Comparison of ENCODE assay signal across 9 mouse cellular contexts in the genomic region with DNA sequence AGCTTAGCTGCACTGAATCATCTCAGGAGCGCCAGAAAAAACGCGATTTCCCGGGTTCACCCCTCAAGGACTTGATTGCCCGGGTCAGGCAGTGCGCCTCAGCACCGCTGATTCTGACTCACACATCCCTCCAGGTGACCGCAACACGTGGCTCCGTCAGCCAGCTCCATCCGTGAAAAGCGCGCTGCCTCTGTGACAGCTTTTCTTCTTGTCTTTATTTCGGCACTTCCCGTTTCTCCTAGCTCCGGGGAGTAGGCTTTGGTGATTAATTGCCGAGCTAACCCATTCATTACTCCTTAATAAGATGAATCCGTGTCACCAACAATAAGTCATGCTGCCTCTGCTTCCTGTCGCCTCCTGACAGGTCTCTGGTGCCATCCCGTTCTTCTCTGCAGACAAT.
A peak's percentile ranks its signal among the peaks of the same experiment; 100 is the strongest.
DNase-seq lines count a peak whose midpoint lies in the region; ATAC-seq lines count a peak whose summit lies in the region.
"Had no signal": no experiment of that assay in that cellular context is flagged by ENCODE, and none has a peak within 500 bp of the region (broad histone marks: within the 10 kb centered on the region; RNA-seq: fewer than 3 reads in every experiment).

No protein-coding gene starts in this region.

- H3K4me1 ChIP-seq in lung, embryonic 16.5 days (replicated peaks; ENCODE audit: control insufficient read depth, insufficient read depth, low read length): peaks cover 3% of the 10 kb centered on the region; the same call in 1 of the 2 replicates
- peaks cover 11% of the 10 kb centered on the region for H3K4me1 ChIP-seq in hindbrain, embryonic 14.5 days (replicated peaks; ENCODE audit: control insufficient read depth, insufficient read depth, low read length)
- H3K4me1 ChIP-seq in midbrain, embryonic 14.5 days (ENCODE audit: control insufficient read depth, insufficient read depth, low read length): peaks cover 12% of the 10 kb centered on the region; the same call in 1 of the 2 replicates

- WGBS in lung, embryonic 16.5 days: 19% methylated on average over 20 of the region's 20 CpGs
- 10% methylated on average over 20 of the region's 20 CpGs for WGBS in hindbrain, embryonic 14.5 days
- 9% methylated on average over 20 of the region's 20 CpGs for WGBS in midbrain, embryonic 14.5 days

- no peak for DNase-seq in lung, postnatal 36 days
- peak; percentile 62 to 65 for DNase-seq in adrenal gland, postnatal 36 days
- DNase-seq in hindbrain, embryonic 14.5 days (ENCODE audit: low spot score): peak; percentile 64
- peak; percentile 79 for DNase-seq in midbrain, embryonic 14.5 days
- DNase-seq in frontal cortex, postnatal 25 days (ENCODE audit: low spot score in 2 of 2): no peak
- DNase-seq in heart, adult 18-20 months: no peak
- no peak for DNase-seq in gastrocnemius, postnatal 10 days

- H3K27me3 ChIP-seq in lung, embryonic 16.5 days (ENCODE audit: control insufficient read depth, insufficient read depth, low read depth, low read length): no peaks in the 10 kb centered on the region; the same call in 1 of the 2 replicates
- no peaks in the 10 kb centered on the region for H3K27me3 ChIP-seq in hindbrain, embryonic 14.5 days (ENCODE audit: control insufficient read depth, insufficient read depth, low read length)
- no peaks in the 10 kb centered on the region for H3K27me3 ChIP-seq in midbrain, embryonic 14.5 days (ENCODE audit: control insufficient read depth, insufficient read depth, low read length)

- H3K9ac ChIP-seq in lung, embryonic 16.5 days (ENCODE audit: low read length): no peak overlapping the region
- no peak overlapping the region for H3K9ac ChIP-seq in hindbrain, embryonic 14.5 days
- no peak overlapping the region for H3K9ac ChIP-seq in midbrain, embryonic 14.5 days (replicated peaks; ENCODE audit: low read length)

- H3K4me3 ChIP-seq in lung, embryonic 16.5 days (ENCODE audit: low read length): no peak overlapping the region
- H3K4me3 ChIP-seq in hindbrain, embryonic 14.5 days (replicated peaks; ENCODE audit: low read length): no peak overlapping the region
- H3K4me3 ChIP-seq in midbrain, embryonic 14.5 days (replicated peaks; ENCODE audit: low read depth, low read length): no peak overlapping the region
- H3K4me3 ChIP-seq: myocyte had no signal

- H3K27ac ChIP-seq in lung, embryonic 16.5 days (ENCODE audit: low read length): no peak overlapping the region
- no peak overlapping the region for H3K27ac ChIP-seq in hindbrain, embryonic 14.5 days
- H3K27ac ChIP-seq in midbrain, embryonic 14.5 days (replicated peaks; ENCODE audit: low read depth, low read length): 0 out of 2 replicates have a peak overlapping the region, but pooled peaks have one; percentile 17

- H3K4me2 ChIP-seq in lung, embryonic 16.5 days (ENCODE audit: low read depth, low read length): 0 out of 2 replicates have a peak overlapping the region, but pooled peaks have one; percentile 0
- peak overlapping the region; percentile 36 for H3K4me2 ChIP-seq in hindbrain, embryonic 14.5 days (replicated peaks)
- H3K4me2 ChIP-seq in midbrain, embryonic 14.5 days (ENCODE audit: low read length): peak overlapping the region; percentile 44

- H3K9me3 ChIP-seq in lung, embryonic 16.5 days (ENCODE audit: control insufficient read depth, low read length): no peaks in the 10 kb centered on the region
- no peaks in the 10 kb centered on the region for H3K9me3 ChIP-seq in hindbrain, embryonic 14.5 days (ENCODE audit: control insufficient read depth, low read length)
- H3K9me3 ChIP-seq in midbrain, embryonic 14.5 days (ENCODE audit: control insufficient read depth, low read length): no peaks in the 10 kb centered on the region

- no peaks in the 10 kb centered on the region for H3K36me3 ChIP-seq in lung, embryonic 16.5 days (ENCODE audit: control insufficient read depth, insufficient read depth, low read length)
- no peaks in the 10 kb centered on the region for H3K36me3 ChIP-seq in hindbrain, embryonic 14.5 days (replicated peaks; ENCODE audit: control insufficient read depth, insufficient read depth)
- H3K36me3 ChIP-seq in midbrain, embryonic 14.5 days (ENCODE audit: control insufficient read depth, insufficient read depth, low read length): no peaks in the 10 kb centered on the region

- 0 out of 2 replicates have a peak, but pooled peaks have one; percentile 23 for ATAC-seq in lung, embryonic 16.5 days (ENCODE audit: low read depth)
- ATAC-seq in hindbrain, embryonic 14.5 days (ENCODE audit: low FRiP score): no peak
- peak; percentile 40; the same call in 1 of the 2 replicates for ATAC-seq in midbrain, embryonic 14.5 days (ENCODE audit: low FRiP score, low TSS enrichment)

Comparison
In these comparisons a context has a peak if more than half of its experiments do, and no peak if none do; other contexts are left out.
1. DNase-seq: peak in adrenal gland, postnatal 36 days (2 of 2), hindbrain, embryonic 14.5 days (single experiment) and midbrain, embryonic 14.5 days (single experiment); none in lung, postnatal 36 days (single experiment), frontal cortex, postnatal 25 days (0 of 2), heart, adult 18-20 months (0 of 2) and gastrocnemius, postnatal 10 days (single experiment).
2. Peak in every context shown above with its lines, with median percentiles within 50 percentile points of each other: H3K4me2 ChIP-seq.